Comparison of ENCODE assay signal across 11 mouse cellular contexts in genomic region chr4:87648919-87649318, GRCm38 (mm10).
DNase-seq lines count a peak whose midpoint lies in the region; ATAC-seq lines count a peak whose summit lies in the region.
"Had no signal": no experiment of that assay in that cellular context is flagged by ENCODE, and none has a peak within 500 bp of the region (broad histone marks: within the 10 kb centered on the region; RNA-seq: fewer than 3 reads in every experiment).

No protein-coding gene starts in this region.

- H3K27me3 ChIP-seq in heart, embryonic 11.5 days (ENCODE audit: control insufficient read depth, insufficient read depth, low read length), result no peaks in the 10 kb centered on the region
- H3K27me3 ChIP-seq in embryonic facial prominence, embryonic 10.5 days (replicated peaks; ENCODE audit: low read depth, poor library complexity, severe bottlenecking), result peaks cover 19% of the 10 kb centered on the region
- no peaks in the 10 kb centered on the region for H3K27me3 ChIP-seq in hindbrain, embryonic 15.5 days
- H3K27me3 ChIP-seq in midbrain, embryonic 15.5 days (replicated peaks), result no peaks in the 10 kb centered on the region
- H3K27me3 ChIP-seq: liver, embryonic 15.5 days; Patski had no signal

- no peak overlapping the region for H3K27ac ChIP-seq in heart, embryonic 11.5 days (ENCODE audit: low read depth, low read length)
- H3K27ac ChIP-seq in embryonic facial prominence, embryonic 10.5 days (replicated peaks), result peak overlapping the region; percentile 77
- H3K27ac ChIP-seq in hindbrain, embryonic 15.5 days (replicated peaks), result peak overlapping the region; percentile 65; the same call in 1 of the 2 replicates
- peak overlapping the region; percentile 69 for H3K27ac ChIP-seq in midbrain, embryonic 15.5 days
- H3K27ac ChIP-seq: liver, embryonic 15.5 days had no signal

- no peaks in the 10 kb centered on the region for H3K9me3 ChIP-seq in heart, embryonic 11.5 days (replicated peaks; ENCODE audit: control insufficient read depth, low read length)
- H3K9me3 ChIP-seq in embryonic facial prominence, embryonic 10.5 days, result no peaks in the 10 kb centered on the region
- H3K9me3 ChIP-seq in hindbrain, embryonic 15.5 days, result no peaks in the 10 kb centered on the region
- no peaks in the 10 kb centered on the region for H3K9me3 ChIP-seq in midbrain, embryonic 15.5 days
- H3K9me3 ChIP-seq: liver, embryonic 15.5 days had no signal

- intact Hi-C loops in heart, postnatal 25 days (cut with DNase I), result no loop called here
- intact Hi-C loops in left cerebral cortex, postnatal 25 days (cut with DNase I), result no loop called here

- peak overlapping the region; percentile 74 for H3K4me2 ChIP-seq in heart, embryonic 11.5 days
- H3K4me2 ChIP-seq in hindbrain, embryonic 15.5 days, result peak overlapping the region; percentile 70
- peak overlapping the region; percentile 71; the same call in 1 of the 2 replicates for H3K4me2 ChIP-seq in midbrain, embryonic 15.5 days

- DNase-seq in heart, postnatal 25 days (ENCODE audit: low spot score), result no peak
- no peak for DNase-seq in embryonic facial prominence, embryonic 10.5 days (ENCODE audit: low spot score)
- DNase-seq in urinary bladder, postnatal 14 days (ENCODE audit: low spot score), result no peak
- no peak for DNase-seq in right cerebral cortex, adult 2 months (ENCODE audit: low spot score in 2 of 2)
- no peak for DNase-seq in left cerebral cortex, postnatal 25 days (ENCODE audit: low spot score in 2 of 2)
- DNase-seq: gastrocnemius, postnatal 36 days had no signal

- no peaks in the 10 kb centered on the region for H3K36me3 ChIP-seq in heart, embryonic 11.5 days (ENCODE audit: control insufficient read depth, insufficient read depth, low read length)
- no peaks in the 10 kb centered on the region for H3K36me3 ChIP-seq in embryonic facial prominence, embryonic 10.5 days (replicated peaks)
- H3K36me3 ChIP-seq in hindbrain, embryonic 15.5 days, result no peaks in the 10 kb centered on the region
- no peaks in the 10 kb centered on the region for H3K36me3 ChIP-seq in midbrain, embryonic 15.5 days (replicated peaks)
- H3K36me3 ChIP-seq: liver, embryonic 15.5 days had no signal

- no peak for ATAC-seq in heart, embryonic 11.5 days (replicated peaks; ENCODE audit: insufficient number of reproducible peaks, low FRiP score, low TSS enrichment)
- ATAC-seq in hindbrain, embryonic 15.5 days (ENCODE audit: low FRiP score, low read depth), result peak; percentile 10; the same call in 1 of the 2 replicates
- no peak; the same call in none of the 2 replicates for ATAC-seq in midbrain, embryonic 15.5 days (replicated peaks)
- ATAC-seq: Patski had no signal

- H3K4me1 ChIP-seq in heart, embryonic 11.5 days (ENCODE audit: control insufficient read depth, insufficient read depth, low read length), result peaks cover 4% of the 10 kb centered on the region; the same call in 1 of the 2 replicates
- peaks cover 30% of the 10 kb centered on the region for H3K4me1 ChIP-seq in embryonic facial prominence, embryonic 10.5 days
- H3K4me1 ChIP-seq in hindbrain, embryonic 15.5 days (replicated peaks), result peaks cover 20% of the 10 kb centered on the region
- H3K4me1 ChIP-seq in midbrain, embryonic 15.5 days, result peaks cover 21% of the 10 kb centered on the region
- H3K4me1 ChIP-seq: liver, embryonic 15.5 days had no signal

- no peak overlapping the region for H3K4me3 ChIP-seq in heart, embryonic 11.5 days (ENCODE audit: low read depth, low read length)
- peak overlapping the region; percentile 49 for H3K4me3 ChIP-seq in embryonic facial prominence, embryonic 10.5 days
- H3K4me3 ChIP-seq in hindbrain, embryonic 15.5 days, result no peak overlapping the region
- no peak overlapping the region for H3K4me3 ChIP-seq in midbrain, embryonic 15.5 days

- H3K9ac ChIP-seq in heart, embryonic 11.5 days (ENCODE audit: low read depth, low read length), result peak overlapping the region; percentile 62; the same call in 1 of the 2 replicates
- H3K9ac ChIP-seq in hindbrain, embryonic 15.5 days, result no peak overlapping the region
- H3K9ac ChIP-seq in midbrain, embryonic 15.5 days, result no peak overlapping the region
- H3K9ac ChIP-seq: liver, embryonic 15.5 days had no signal
